Mouse (Mus musculus) liver, postnatal 0 days (tissue): ENCODE results near the gene Insig1. TPM values are rescaled to one million over a fixed set of nuclear protein-coding genes. Genes with fewer than 3 reads are reported as not detected.

Source experiments
- ATAC-seq: fragments of 200-750 bp; cut with Nextera tagmentation; 2 replicates; pipeline ENCODE4 v1.8.0; 2017; ENCODE audit warnings: mild to moderate bottlenecking, moderate library complexity
- DNase-seq: peaks from one replicate; pipeline ENCODE4 v3.0.0-alpha.2; 2016
- H3K27ac ChIP-seq: fragments of 300-500 bp; sonication (generic); 2 replicates; pipeline ENCODE4 v1.5.1; 2014; ENCODE audit warnings: antibody characterized with exemption, moderate library complexity, mild to moderate bottlenecking, low read depth
- H3K27me3 ChIP-seq: fragments of 300-500 bp; sonication (generic); 2 replicates; pipeline ENCODE4 v1.6.1; 2014; ENCODE audit warnings: low read length, control low read depth, mixed read lengths; ENCODE audit not compliant: insufficient read depth
- H3K36me3 ChIP-seq: fragments of 300-500 bp; sonication (generic); replicated peaks from 2 replicates; pipeline ENCODE4 v1.6.1; 2014; ENCODE audit warnings: mild to moderate bottlenecking, control low read depth, low read length, moderate library complexity, mixed read lengths; ENCODE audit not compliant: insufficient read depth
- H3K4me1 ChIP-seq: fragments of 300-500 bp; sonication (generic); 2 replicates; pipeline ENCODE4 v1.6.1; 2014; ENCODE audit warnings: antibody characterized with exemption, mild to moderate bottlenecking, control low read depth; ENCODE audit not compliant: insufficient read depth
- H3K4me2 ChIP-seq: fragments of 300-500 bp; sonication (generic); 2 replicates; pipeline ENCODE4 v1.6.1; 2014; ENCODE audit warnings: low read depth, mild to moderate bottlenecking, low read length, moderate library complexity, mixed read lengths
- H3K4me3 ChIP-seq: fragments of 300-500 bp; sonication (generic); 2 replicates; pipeline ENCODE4 v1.5.1; 2014; ENCODE audit warnings: low read depth, low read length
- H3K9ac ChIP-seq: fragments of 300-500 bp; sonication (generic); replicated peaks from 2 replicates; pipeline ENCODE4 v1.6.1; 2014; ENCODE audit warnings: mild to moderate bottlenecking, moderate library complexity
- H3K9me3 ChIP-seq: fragments of 300-500 bp; sonication (generic); 2 replicates; pipeline ENCODE4 v1.6.1; 2016; ENCODE audit warnings: mild to moderate bottlenecking, control low read depth, low read length, mixed read lengths
- CTCF ChIP-seq: sonication (generic); IDR thresholded peaks from 2 replicates; pipeline ENCODE4 v1.5.1; 2016; ENCODE audit warnings: antibody characterized with exemption, low read depth
- EP300 ChIP-seq: IDR thresholded peaks from 2 replicates; pipeline ENCODE4 v1.6.1; 2016; ENCODE audit warnings: antibody characterized with exemption, low read depth, mild to moderate bottlenecking
- WGBS: fragments of 180-500 bp; shearing (Covaris S2); extraction: QIAGEN DNeasy Blood & Tissue Kit; methylation state at CpG from one replicate; pipeline ENCODE4 v1.1.7; 2014; ENCODE audit not compliant: insufficient replicate concordance; 5-methylcytosine and 5-hydroxymethylcytosine counted together
- polyA plus RNA-seq: library from polyadenylated mRNA; unstranded; fragments of >200 nt; fragmentation: Nextera tagmentation; extraction: Ambion mirVana; gene quantifications from 2 replicates; pipeline ENCODE4 v1.2.1, GENCODE M21; 2015

The Insig1 gene
- polyA plus RNA-seq, 1 experiment from 2014 or later, result 36.3 TPM

DNA sequence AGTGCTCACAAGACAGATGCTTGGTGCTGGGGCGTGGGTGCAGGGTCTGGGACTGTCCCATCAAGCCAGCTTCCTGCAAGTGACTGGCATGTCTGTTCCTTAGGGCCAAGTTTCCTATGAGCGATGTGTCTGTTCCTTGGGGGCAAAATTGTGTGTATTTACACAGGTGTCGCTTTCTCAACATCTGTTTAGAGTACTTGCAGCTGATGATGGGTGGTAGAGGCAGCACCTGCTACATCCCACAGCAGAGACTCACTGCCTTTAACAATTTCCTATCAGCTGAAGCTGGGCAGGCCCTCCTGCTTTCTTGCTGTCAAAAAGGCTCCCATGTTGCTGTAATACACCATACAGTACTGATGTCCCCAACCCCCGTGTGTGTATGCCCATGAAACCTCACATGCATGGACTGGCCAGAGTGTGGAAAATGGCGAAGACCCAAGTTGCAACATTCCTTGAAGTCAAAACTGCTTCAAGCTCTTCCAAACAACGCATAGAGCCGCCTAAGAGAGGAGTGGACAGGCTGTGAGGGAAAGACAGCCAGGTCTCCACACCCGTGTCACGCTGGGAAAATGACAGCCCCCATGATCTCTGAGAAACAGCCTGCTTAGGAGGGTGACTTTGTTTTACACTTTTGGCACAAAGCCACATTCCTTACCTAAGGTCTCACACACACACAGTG, 875 bp upstream of the Insig1 start:
- ATAC-seq (no peak), DNase-seq (no peak)
- H3K9me3 ChIP-seq, result no peaks in the 10 kb centered on the region
- peak overlapping the region; percentile 89 for H3K4me3 ChIP-seq
- no peak for TF ChIP-seq CTCF
- no peak for TF ChIP-seq EP300
- H3K27me3 ChIP-seq, result no peaks in the 10 kb centered on the region
- H3K27ac ChIP-seq, result peak overlapping the region; percentile 89
- H3K4me2 ChIP-seq, result peak overlapping the region; percentile 97
- peak overlapping the region; percentile 70 for H3K9ac ChIP-seq
- H3K4me1 ChIP-seq, result peaks cover 47% of the 10 kb centered on the region
- peaks cover 28% of the 10 kb centered on the region for H3K36me3 ChIP-seq
- WGBS, result 28% methylated on average over 9 of the region's 9 CpGs

- Histone ChIP-seq H3K27me3 (no peaks in the 10 kb centered on the region), H3K9me3 (no peaks in the 10 kb centered on the region), H3K36me3 (peaks cover 41% of the 10 kb centered on the region), H3K9ac (peak overlapping the region; percentile 87), H3K4me2 (peak overlapping the region; percentile 97), H3K4me3 (peak overlapping the region; percentile 89), H3K27ac (peak overlapping the region; percentile 96), H3K4me1 (peaks cover 34% of the 10 kb centered on the region)
- TF ChIP-seq CTCF (no peak), EP300 (peak; percentile 88)
- under 1% methylated on average over 48 of the region's 50 CpGs for WGBS
- peak; percentile 60 for ATAC-seq
- DNase-seq, result peak; percentile 82
Observed at GRCm38 (mm10) chr5:28071456-28072223, 477 bp downstream of the Insig1 start.

- TF ChIP-seq CTCF (no peak), EP300 (no peak)
- no peak overlapping the region for H3K4me2 ChIP-seq
- 62% methylated on average over 2 of the region's 2 CpGs for WGBS
- H3K9me3 ChIP-seq, result no peaks in the 10 kb centered on the region
- peaks cover 22% of the 10 kb centered on the region for H3K36me3 ChIP-seq
- no peak overlapping the region for H3K9ac ChIP-seq
- no peak overlapping the region for H3K27ac ChIP-seq
- H3K4me1 ChIP-seq, result peaks cover 9% of the 10 kb centered on the region
- no peak overlapping the region for H3K4me3 ChIP-seq
- H3K27me3 ChIP-seq, result no peaks in the 10 kb centered on the region
- ATAC-seq, result peak; percentile 9
- no peak for DNase-seq
Observed at GRCm38 (mm10) chr5:28079431-28079830, 8.3 kb downstream of the Insig1 start.

DNA sequence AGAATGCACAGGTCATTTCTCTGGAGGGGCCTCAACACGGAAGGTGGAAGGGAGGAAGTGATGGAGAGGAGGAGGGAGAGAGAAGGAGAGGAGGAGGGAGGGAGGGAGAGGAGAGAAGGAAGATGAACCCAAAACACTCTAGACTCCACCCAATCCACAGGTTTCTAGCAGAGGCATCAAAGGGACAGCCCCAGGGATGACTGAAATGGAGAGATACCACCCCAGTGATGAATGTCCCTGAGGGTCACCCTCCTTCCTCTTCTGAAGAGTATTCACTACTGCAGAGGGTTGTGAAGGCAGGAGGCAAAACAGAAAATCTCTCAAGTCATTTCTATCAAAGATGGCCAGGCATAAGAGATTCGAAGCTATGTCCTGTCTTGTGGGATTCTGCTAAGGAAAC, 10.0 kb downstream of the Insig1 start:
- ATAC-seq (no peak), DNase-seq (no peak)
- TF ChIP-seq EP300, result no peak
- TF ChIP-seq CTCF, result no peak
- no peaks in the 10 kb centered on the region for H3K9me3 ChIP-seq
- H3K4me1 ChIP-seq, result peaks cover 9% of the 10 kb centered on the region
- WGBS, result 60% methylated on average over 2 of the region's 2 CpGs
- peaks cover 5% of the 10 kb centered on the region for H3K36me3 ChIP-seq
- H3K9ac ChIP-seq, result no peak overlapping the region
- no peak overlapping the region for H3K4me3 ChIP-seq
- H3K27ac ChIP-seq, result peak overlapping the region; percentile 70
- H3K27me3 ChIP-seq, result no peaks in the 10 kb centered on the region
- no peak overlapping the region for H3K4me2 ChIP-seq

GRCm38 (mm10) chr5:28081822-28082221, 10.7 kb downstream of the Insig1 start:
- no peaks in the 10 kb centered on the region for H3K27me3 ChIP-seq
- H3K36me3 ChIP-seq, result no peaks in the 10 kb centered on the region
- ATAC-seq (peak; percentile 75), DNase-seq (no peak)
- H3K9me3 ChIP-seq, result no peaks in the 10 kb centered on the region
- 67% methylated on average over 2 of the region's 2 CpGs for WGBS
- H3K27ac ChIP-seq, result peak overlapping the region; percentile 70
- no peak overlapping the region; the same call in 1 of the 2 replicates for H3K9ac ChIP-seq
- H3K4me3 ChIP-seq, result no peak overlapping the region
- H3K4me1 ChIP-seq, result peaks cover 9% of the 10 kb centered on the region
- TF ChIP-seq EP300 (no peak), CTCF (no peak)
- no peak overlapping the region for H3K4me2 ChIP-seq

GRCm38 (mm10) chr5:28082312-28082711, 11.1 kb downstream of the Insig1 start:
- H3K9me3 ChIP-seq, result no peaks in the 10 kb centered on the region
- peak; percentile 20; the same call in 1 of the 2 replicates for ATAC-seq
- no peak for TF ChIP-seq EP300
- no peak for TF ChIP-seq CTCF
- H3K27me3 ChIP-seq, result no peaks in the 10 kb centered on the region
- H3K4me2 ChIP-seq, result no peak overlapping the region
- 58% methylated on average over 4 of the region's 4 CpGs for WGBS
- no peak overlapping the region for H3K4me3 ChIP-seq
- H3K4me1 ChIP-seq, result peaks cover 9% of the 10 kb centered on the region
- no peak for DNase-seq
- H3K9ac ChIP-seq, result no peak overlapping the region; the same call in 1 of the 2 replicates
- no peaks in the 10 kb centered on the region for H3K36me3 ChIP-seq
- H3K27ac ChIP-seq, result peak overlapping the region; percentile 70; the same call in 1 of the 2 replicates
